Mouse (Mus musculus) kidney, embryonic 15.5 days (tissue): Measurements from ENCODE around the gene Mmp21. TPM values are rescaled to one million over a fixed set of nuclear protein-coding genes. Genes with fewer than 3 reads are reported as not detected.
"Not testable (repeated sequence)": the region's sequence is repeated elsewhere in the genome, so short reads cannot be mapped to it uniquely, and the experiment has no call there.

ENCODE experiments used
- ATAC-seq: fragments of 200-750 bp; cut with Nextera tagmentation; replicated peaks from 2 replicates; pipeline ENCODE4 v1.8.0; 2017; ENCODE audit warnings: moderate TSS enrichment; ENCODE audit not compliant: low FRiP score
- H3K27ac ChIP-seq: fragments of 300-500 bp; sonication (generic); 2 replicates; pipeline ENCODE4 v1.5.1; 2015; ENCODE audit warnings: mild to moderate bottlenecking, inconsistent platforms
- H3K27me3 ChIP-seq: fragments of 300-500 bp; sonication (generic); 2 replicates; pipeline ENCODE4 v1.6.1; 2015; ENCODE audit warnings: inconsistent platforms
- H3K36me3 ChIP-seq: fragments of 300-500 bp; sonication (generic); 2 replicates; pipeline ENCODE4 v1.6.1; 2015; ENCODE audit warnings: inconsistent platforms
- H3K4me1 ChIP-seq: fragments of 300-500 bp; sonication (generic); 2 replicates; pipeline ENCODE4 v1.6.1; 2015; ENCODE audit warnings: inconsistent platforms
- H3K4me2 ChIP-seq: fragments of 300-500 bp; sonication (generic); 2 replicates; pipeline ENCODE4 v1.6.1; 2015; ENCODE audit warnings: moderate library complexity, mild to moderate bottlenecking, inconsistent platforms
- H3K4me3 ChIP-seq: fragments of 300-500 bp; sonication (generic); replicated peaks from 2 replicates; pipeline ENCODE4 v1.5.1; 2015; ENCODE audit warnings: mild to moderate bottlenecking, inconsistent platforms
- H3K9ac ChIP-seq: fragments of 300-500 bp; sonication (generic); 2 replicates; pipeline ENCODE4 v1.6.1; 2015; ENCODE audit warnings: mild to moderate bottlenecking, inconsistent platforms
- H3K9me3 ChIP-seq: fragments of 300-500 bp; sonication (generic); replicated peaks from 2 replicates; pipeline ENCODE4 v1.6.1; 2016; ENCODE audit warnings: inconsistent platforms
- WGBS: fragments of 180-500 bp; shearing (Covaris S2); methylation state at CpG from one replicate; pipeline ENCODE4 v1.1.7; 2015; ENCODE audit warnings: mixed read lengths; 5-methylcytosine and 5-hydroxymethylcytosine counted together
- polyA plus RNA-seq: library from polyadenylated mRNA; unstranded; fragments of >200 nt; fragmentation: Nextera tagmentation; extraction: Ambion mirVana; gene quantifications from 2 replicates; pipeline ENCODE4 v1.2.1, GENCODE M21; 2015

Gene Mmp21
- polyA plus RNA-seq, 1 experiment from 2014 or later: 0.18 TPM

- no peak; the same call in 1 of the 2 replicates for ATAC-seq
- H3K4me1 ChIP-seq: no peaks in the 10 kb centered on the region
- no peak overlapping the region for H3K4me2 ChIP-seq
- no peaks in the 10 kb centered on the region for H3K27me3 ChIP-seq
- H3K9me3 ChIP-seq: no peaks in the 10 kb centered on the region
- no peak overlapping the region for H3K9ac ChIP-seq
- no peak overlapping the region for H3K4me3 ChIP-seq
- WGBS: 90% methylated on average over 12 of the region's 12 CpGs
- H3K27ac ChIP-seq: no peak overlapping the region
- H3K36me3 ChIP-seq: peaks cover 7% of the 10 kb centered on the region
Observed at GRCm38 (mm10) chr7:133698021-133698709, 18.3 kb upstream of the Mmp21 start.

GRCm38 (mm10) chr7:133685644-133686043 lies 5.8 kb upstream of the Mmp21 start:
- not testable (repeated sequence) for H3K9ac ChIP-seq, ATAC-seq, H3K9me3 ChIP-seq, H3K27ac ChIP-seq, H3K27me3 ChIP-seq, H3K4me2 ChIP-seq, H3K4me1 ChIP-seq, H3K4me3 ChIP-seq
- H3K36me3 ChIP-seq: peaks cover 36% of the 10 kb centered on the region

GRCm38 (mm10) chr7:133684701-133685100 lies 4.8 kb upstream of the Mmp21 start:
- H3K9me3 ChIP-seq: peaks cover 8% of the 10 kb centered on the region; the same call in 1 of the 2 replicates
- no peak for ATAC-seq
- WGBS: 95% methylated on average over 6 of the region's 6 CpGs
- H3K27me3 ChIP-seq: no peaks in the 10 kb centered on the region
- H3K4me3 ChIP-seq: no peak overlapping the region
- H3K4me1 ChIP-seq: no peaks in the 10 kb centered on the region
- peaks cover 27% of the 10 kb centered on the region for H3K36me3 ChIP-seq
- no peak overlapping the region for H3K27ac ChIP-seq
- no peak overlapping the region for H3K4me2 ChIP-seq
- H3K9ac ChIP-seq: no peak overlapping the region

- no peak overlapping the region for H3K27ac ChIP-seq
- H3K36me3 ChIP-seq: peaks cover 21% of the 10 kb centered on the region
- no peak overlapping the region for H3K4me2 ChIP-seq
- WGBS: 89% methylated on average over 5 of the region's 5 CpGs
- H3K9me3 ChIP-seq: peaks cover 8% of the 10 kb centered on the region; the same call in 1 of the 2 replicates
- H3K27me3 ChIP-seq: no peaks in the 10 kb centered on the region
- H3K4me3 ChIP-seq: no peak overlapping the region
- no peak overlapping the region for H3K9ac ChIP-seq
- no peaks in the 10 kb centered on the region for H3K4me1 ChIP-seq
- no peak for ATAC-seq
Observed at GRCm38 (mm10) chr7:133684110-133684509, 4.2 kb upstream of the Mmp21 start.

GRCm38 (mm10) chr7:133683626-133684025 lies 3.8 kb upstream of the Mmp21 start:
- Histone ChIP-seq H3K9me3 (peaks cover 8% of the 10 kb centered on the region; the same call in 1 of the 2 replicates), H3K4me2 (no peak overlapping the region), H3K27ac (no peak overlapping the region), H3K36me3 (peaks cover 16% of the 10 kb centered on the region), H3K4me3 (no peak overlapping the region), H3K27me3 (no peaks in the 10 kb centered on the region), H3K4me1 (no peaks in the 10 kb centered on the region), H3K9ac (no peak overlapping the region)
- 86% methylated on average over 5 of the region's 5 CpGs for WGBS
- ATAC-seq: no peak

- Histone ChIP-seq H3K4me3 (no peak overlapping the region), H3K9me3 (no peaks in the 10 kb centered on the region; the same call in 1 of the 2 replicates), H3K4me1 (no peaks in the 10 kb centered on the region), H3K36me3 (peaks cover 16% of the 10 kb centered on the region; the same call in 1 of the 2 replicates), H3K27ac (no peak overlapping the region), H3K27me3 (no peaks in the 10 kb centered on the region), H3K9ac (no peak overlapping the region), H3K4me2 (no peak overlapping the region)
- 58% methylated on average over 4 of the region's 4 CpGs for WGBS
- no peak for ATAC-seq
Observed at GRCm38 (mm10) chr7:133679439-133679838, 422 bp downstream of the Mmp21 start.

GRCm38 (mm10) chr7:133678716-133679115 lies 1.1 kb downstream of the Mmp21 start:
- no peaks in the 10 kb centered on the region for H3K9me3 ChIP-seq
- H3K36me3 ChIP-seq: peaks cover 18% of the 10 kb centered on the region; the same call in 1 of the 2 replicates
- H3K4me1 ChIP-seq: no peaks in the 10 kb centered on the region
- H3K4me3 ChIP-seq: no peak overlapping the region
- no peak overlapping the region for H3K9ac ChIP-seq
- no peak for ATAC-seq
- no peak overlapping the region for H3K27ac ChIP-seq
- no peak overlapping the region for H3K4me2 ChIP-seq
- WGBS: 87% methylated on average over 8 of the region's 8 CpGs
- no peaks in the 10 kb centered on the region for H3K27me3 ChIP-seq

GRCm38 (mm10) chr7:133676002-133676401 lies 3.9 kb downstream of the Mmp21 start:
- H3K4me3 ChIP-seq: no peak overlapping the region
- no peaks in the 10 kb centered on the region for H3K27me3 ChIP-seq
- no peaks in the 10 kb centered on the region for H3K9me3 ChIP-seq
- H3K36me3 ChIP-seq: peaks cover 45% of the 10 kb centered on the region
- 73% methylated on average over 9 of the region's 9 CpGs for WGBS
- no peaks in the 10 kb centered on the region for H3K4me1 ChIP-seq
- no peak overlapping the region for H3K27ac ChIP-seq
- H3K4me2 ChIP-seq: no peak overlapping the region
- no peak overlapping the region for H3K9ac ChIP-seq
- no peak for ATAC-seq

- Histone ChIP-seq H3K4me3 (no peak overlapping the region), H3K4me1 (no peaks in the 10 kb centered on the region), H3K27ac (no peak overlapping the region), H3K9me3 (no peaks in the 10 kb centered on the region), H3K36me3 (peaks cover 91% of the 10 kb centered on the region), H3K4me2 (no peak overlapping the region), H3K9ac (no peak overlapping the region), H3K27me3 (no peaks in the 10 kb centered on the region)
- no peak for ATAC-seq
- 91% methylated on average over 3 of the region's 3 CpGs for WGBS
Observed at GRCm38 (mm10) chr7:133670846-133671245, 9.0 kb downstream of the Mmp21 start.

- Histone ChIP-seq H3K36me3 (peaks cover 93% of the 10 kb centered on the region), H3K4me3 (no peak overlapping the region), H3K4me2 (no peak overlapping the region), H3K9me3 (no peaks in the 10 kb centered on the region), H3K27me3 (no peaks in the 10 kb centered on the region), H3K4me1 (no peaks in the 10 kb centered on the region), H3K9ac (no peak overlapping the region), H3K27ac (no peak overlapping the region)
- ATAC-seq: no peak
- 88% methylated on average over 9 of the region's 9 CpGs for WGBS
Observed at GRCm38 (mm10) chr7:133669946-133670345, 9.9 kb downstream of the Mmp21 start.

GRCm38 (mm10) chr7:133669071-133669470 lies 10.8 kb downstream of the Mmp21 start:
- H3K4me3 ChIP-seq: no peak overlapping the region
- no peaks in the 10 kb centered on the region for H3K9me3 ChIP-seq
- 100% methylated on average over 1 of the region's 1 CpGs for WGBS
- no peaks in the 10 kb centered on the region for H3K4me1 ChIP-seq
- no peak overlapping the region for H3K9ac ChIP-seq
- H3K27ac ChIP-seq: no peak overlapping the region
- no peaks in the 10 kb centered on the region for H3K27me3 ChIP-seq
- ATAC-seq: no peak
- H3K4me2 ChIP-seq: no peak overlapping the region
- H3K36me3 ChIP-seq: peaks cover 96% of the 10 kb centered on the region

- H3K27me3 ChIP-seq: no peaks in the 10 kb centered on the region
- no peak overlapping the region for H3K27ac ChIP-seq
- 82% methylated on average over 1 of the region's 1 CpGs for WGBS
- H3K9ac ChIP-seq: no peak overlapping the region
- no peaks in the 10 kb centered on the region for H3K4me1 ChIP-seq
- no peak for ATAC-seq
- no peak overlapping the region for H3K4me3 ChIP-seq
- H3K4me2 ChIP-seq: no peak overlapping the region
- peaks cover 98% of the 10 kb centered on the region for H3K36me3 ChIP-seq
- H3K9me3 ChIP-seq: no peaks in the 10 kb centered on the region
Observed at GRCm38 (mm10) chr7:133662467-133662866, 17.4 kb downstream of the Mmp21 start.

- Histone ChIP-seq H3K4me1 (no peaks in the 10 kb centered on the region), H3K4me3 (no peak overlapping the region), H3K9ac (no peak overlapping the region), H3K36me3 (peaks cover 96% of the 10 kb centered on the region), H3K4me2 (no peak overlapping the region), H3K27ac (no peak overlapping the region), H3K9me3 (no peaks in the 10 kb centered on the region), H3K27me3 (no peaks in the 10 kb centered on the region)
- WGBS: 90% methylated on average over 6 of the region's 6 CpGs
- ATAC-seq: no peak
Observed at GRCm38 (mm10) chr7:133645716-133646115, 34.1 kb downstream of the Mmp21 start.
